Mouse (Mus musculus): ENCODE results near the gene F5.

DNA sequence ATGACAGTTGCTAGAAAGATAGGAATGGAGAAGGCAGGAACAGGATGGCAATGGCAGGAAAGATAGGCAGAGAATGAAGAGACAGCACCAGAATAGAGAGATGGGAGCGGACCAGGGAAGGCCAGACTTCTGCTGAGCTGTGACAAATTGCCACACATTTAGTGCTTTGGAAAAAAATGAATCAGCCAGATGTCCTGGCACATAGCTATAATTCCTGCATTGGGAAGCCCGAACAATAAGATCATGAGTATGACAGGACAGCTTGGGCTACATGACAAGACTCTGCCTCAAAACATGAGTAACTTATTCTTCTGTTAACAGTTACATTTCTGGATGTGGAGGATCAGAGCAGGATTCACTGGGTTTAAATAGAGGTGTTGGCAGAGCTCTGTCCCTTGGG lies 8.1 kb downstream of the F5 start:
- TF ChIP-seq CTCF (IDR thresholded peaks at IDR 0.05; ENCODE audit: low read depth) (no peak), EP300 (IDR thresholded peaks at IDR 0.05; ENCODE audit: low read depth) (no peak)
